Mouse (Mus musculus): Measurements from ENCODE around the gene Olfr514. TPM values are rescaled to one million over a fixed set of nuclear protein-coding genes. Genes with fewer than 3 reads are reported as not detected.
"Not testable (repeated sequence)": the region's sequence is repeated elsewhere in the genome, so short reads cannot be mapped to it uniquely, and the experiment has no call there.

The Olfr514 gene
- polyA plus RNA-seq (2021): not detected

DNA sequence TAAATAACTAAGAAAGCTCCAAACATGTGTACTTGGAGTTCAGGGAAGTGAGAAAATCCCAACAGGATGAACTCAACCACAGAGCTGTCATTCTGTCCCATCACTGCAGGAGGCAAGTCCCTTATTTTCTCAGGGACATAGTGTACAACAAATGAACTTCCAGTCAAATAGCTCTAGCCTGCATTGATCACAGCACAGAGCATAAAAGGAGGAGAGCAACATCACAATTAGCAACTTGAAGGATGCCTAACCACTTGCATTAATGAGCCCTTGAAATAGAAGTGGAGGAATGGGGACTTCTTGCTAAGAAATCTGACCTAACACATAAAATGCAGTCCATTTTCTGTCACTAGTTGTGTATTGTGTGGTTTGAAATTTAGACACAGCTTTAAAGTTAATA, at the start of gene Olfr514:
Gene Olfr514 (minus strand): TSS at position 101 of the 400 bp plus-strand sequence.
- ChIA-PET CTCF (interaction anchor here (0.7 kb wide), 1 partner anchor 84 kb away, joined by 3 read pairs; no protein-coding TSS in a partner anchor), POLR2A (no interaction called here)
- TF ChIP-seq CTCF (IDR thresholded peaks at IDR 0.05): no peak
- no peak for ATAC-seq
- H3K27me3 ChIP-seq: no peaks in the 10 kb centered on the region
- in situ Hi-C loops (cut with MboI; ENCODE audit: low pct_unique_long_range_greater_than_20kb): no loop called here
- no peak for DNase-seq (ENCODE audit: low read depth, low spot score)

DNA sequence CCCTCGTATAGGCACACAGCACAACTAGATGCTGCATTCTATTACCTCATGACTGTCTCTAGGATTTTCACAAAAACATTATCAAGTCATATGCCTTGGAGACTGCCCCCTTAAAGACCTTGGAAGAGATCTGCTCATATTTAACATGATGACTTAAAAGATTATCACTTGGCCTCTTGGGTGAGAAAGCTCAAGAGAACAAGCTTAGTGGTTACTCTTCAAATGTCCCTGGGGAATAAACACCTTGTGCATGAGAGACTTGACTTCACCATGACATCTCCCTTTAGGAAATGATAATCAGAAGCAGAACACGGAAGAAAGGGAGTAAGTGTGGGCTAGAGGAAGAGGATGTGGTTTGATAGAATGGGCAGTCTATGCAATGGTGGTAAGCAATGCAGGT, 46.5 kb upstream of the Olfr514 start, which contains the start of gene Olfr517:
Gene Olfr517 (minus strand): TSS at position 101 of the 400 bp plus-strand sequence.
- in situ Hi-C loops (cut with MboI; ENCODE audit: low pct_unique_long_range_greater_than_20kb): no loop called here
- ChIA-PET CTCF (no interaction called here), POLR2A (no interaction called here)
- H3K27me3 ChIP-seq: no peaks in the 10 kb centered on the region
- TF ChIP-seq CTCF (IDR thresholded peaks at IDR 0.05): no peak
- no peak for DNase-seq (ENCODE audit: low read depth, low spot score)
- no peak for ATAC-seq

DNA sequence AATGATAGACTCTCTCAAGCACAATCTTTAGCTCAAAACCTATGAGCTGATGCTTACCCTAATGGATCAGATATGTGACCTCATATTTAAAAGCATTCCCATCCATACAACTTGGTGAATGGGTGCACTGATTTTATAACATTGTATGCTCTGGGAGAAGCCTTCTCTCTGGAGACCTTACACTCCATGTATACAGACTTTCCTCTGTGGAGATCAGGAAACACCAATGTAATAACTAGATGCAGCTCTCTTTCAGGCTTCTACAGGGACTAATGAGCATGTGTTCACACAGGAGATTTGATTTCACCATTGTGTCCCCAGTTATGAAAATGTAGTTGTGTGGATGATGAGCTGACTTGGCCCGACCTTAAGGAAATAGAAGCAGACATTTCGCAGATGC, 24.6 kb upstream of the Olfr514 start, which contains the start of gene Olfr516:
Gene Olfr516 (minus strand): TSS at position 101 of the 400 bp plus-strand sequence.
- no peak for DNase-seq (ENCODE audit: low read depth, low spot score)
- ATAC-seq: no peak
- H3K27me3 ChIP-seq: no peaks in the 10 kb centered on the region
- in situ Hi-C loops (cut with MboI; ENCODE audit: low pct_unique_long_range_greater_than_20kb): loop anchor here (10.0 kb wide), 1 partner anchor 84 kb away; the partner anchor contains the start of genes Eif3f and Nlrp10
- no peak for TF ChIP-seq CTCF (IDR thresholded peaks at IDR 0.05)
- POLR2A ChIA-PET: no interaction called here
- CTCF ChIA-PET: interaction anchor here (1.0 to 1.2 kb wide), 2 partner anchors 80 to 83 kb away, joined by 3 to 5 read pairs; partner anchors contain the start of gene Nlrp10

DNA sequence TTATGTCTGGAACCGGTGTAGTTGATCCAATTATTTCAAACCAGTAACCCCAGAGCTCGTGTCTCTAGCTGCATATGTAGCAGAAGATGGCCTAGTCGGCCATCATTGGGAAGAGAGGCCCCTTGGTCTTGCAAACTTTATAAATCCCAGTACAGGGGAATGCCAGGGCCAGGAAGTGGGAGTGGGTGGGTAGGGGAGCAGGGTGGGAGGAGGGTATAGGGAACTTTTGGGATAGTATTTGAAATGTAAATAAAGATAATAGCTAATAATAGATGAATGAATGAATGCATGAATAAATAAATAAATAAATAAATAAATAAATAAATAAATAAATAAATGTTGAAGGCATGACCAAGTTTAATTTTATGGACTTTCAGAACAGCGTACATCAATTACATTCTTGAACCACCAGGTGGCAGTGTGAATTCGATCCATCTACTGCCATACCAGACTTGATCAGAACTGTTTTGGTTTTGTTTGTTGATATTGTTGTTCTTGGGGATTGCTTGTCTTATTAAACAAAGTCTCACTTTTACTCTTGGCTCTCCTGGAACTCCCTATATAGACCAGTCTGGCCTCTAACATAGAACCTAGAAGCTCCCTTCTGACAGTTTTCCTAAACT, 11.1 kb downstream of the Olfr514 start:
- H3K27me3 ChIP-seq, ATAC-seq, CTCF ChIA-PET, POLR2A ChIA-PET: not testable (repeated sequence)
- peak; percentile 53 for TF ChIP-seq CTCF (IDR thresholded peaks at IDR 0.05)
- DNase-seq (ENCODE audit: low read depth, low spot score): peak; percentile 3
- in situ Hi-C loops (cut with MboI; ENCODE audit: low pct_unique_long_range_greater_than_20kb): loop anchor here (5.0 kb wide), 2 partner anchors 118 to 213 kb away; partner anchors contain the start of genes Eif3f and Nlrp10

DNA sequence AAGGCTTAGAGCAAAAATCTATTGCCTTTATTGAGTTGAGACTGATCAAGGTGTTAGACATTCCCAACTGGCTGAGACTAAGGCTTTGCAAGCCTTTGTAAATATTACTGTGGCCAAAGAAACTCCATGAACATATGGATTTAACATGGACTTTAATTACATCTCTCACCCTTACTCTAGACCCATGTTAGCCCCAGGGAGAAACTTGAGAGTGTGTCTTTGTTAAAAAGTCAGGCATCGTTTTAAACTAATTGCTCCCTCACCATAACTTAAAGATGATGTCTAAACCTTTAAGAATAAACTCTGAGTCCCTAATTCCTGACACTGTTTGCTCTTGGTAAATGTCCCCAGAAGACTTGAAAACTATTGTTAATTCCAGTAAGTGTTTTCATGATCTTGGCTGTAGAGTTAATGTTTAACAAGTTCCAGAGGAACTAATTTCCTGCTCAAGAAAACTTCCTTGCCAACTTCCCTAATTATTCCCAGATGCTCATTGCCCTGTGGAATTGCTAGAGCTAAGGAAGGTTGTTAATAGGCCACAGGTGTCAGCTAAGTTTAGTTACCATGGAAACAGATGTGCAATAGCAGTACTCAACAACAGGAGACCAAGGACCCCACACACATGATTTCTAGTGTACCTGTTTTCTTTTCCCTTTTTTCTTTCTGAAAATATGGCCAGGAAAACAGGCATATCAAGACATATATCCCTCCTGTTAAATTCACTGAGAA, 28.4 kb downstream of the Olfr514 start:
- ATAC-seq (no peak), DNase-seq (ENCODE audit: low read depth, low spot score) (no peak)
- ChIA-PET POLR2A (no interaction called here), CTCF (no interaction called here)
- in situ Hi-C loops (cut with MboI; ENCODE audit: low pct_unique_long_range_greater_than_20kb): no loop called here
- no peak for TF ChIP-seq CTCF (IDR thresholded peaks at IDR 0.05)
- H3K27me3 ChIP-seq: no peaks in the 10 kb centered on the region

Other genes with a start within 250 kb of the Olfr514 start
- not detected for gene Olfr506, start 215.2 kb downstream of the Olfr514 start, polyA plus RNA-seq (2021)
- not detected for gene Olfr507, start 204.2 kb downstream of the Olfr514 start, polyA plus RNA-seq (2021)
- not detected for gene Olfr508, start 196.0 kb downstream of the Olfr514 start, polyA plus RNA-seq (2021)
- not detected for gene Olfr509, start 174.1 kb downstream of the Olfr514 start, polyA plus RNA-seq (2021)
- not detected for gene Olfr510, start 159.6 kb downstream of the Olfr514 start, polyA plus RNA-seq (2021)
- gene Olfr512, start 112.7 kb downstream of the Olfr514 start, polyA plus RNA-seq (2021): not detected
- gene Olfr513, start 75.0 kb downstream of the Olfr514 start, polyA plus RNA-seq (2021): not detected
- not detected for gene Olfr516, start 24.5 kb upstream of the Olfr514 start, polyA plus RNA-seq (2021)
- not detected for gene Olfr517, start 46.4 kb upstream of the Olfr514 start, polyA plus RNA-seq (2021)
- gene Olfr518, start 59.0 kb upstream of the Olfr514 start, polyA plus RNA-seq (2021): not detected
- not detected for gene Olfr519, start 68.4 kb upstream of the Olfr514 start, polyA plus RNA-seq (2021)
- gene Nlrp10, start 104.2 kb upstream of the Olfr514 start, polyA plus RNA-seq (2021): 2.4 TPM
- 162 TPM for gene Eif3f, start 108.4 kb upstream of the Olfr514 start, polyA plus RNA-seq (2021)
- 0.30 TPM for gene Tub, start 124.3 kb upstream of the Olfr514 start, polyA plus RNA-seq (2021)